Mouse (Mus musculus): ENCODE measurements around the gene C1qa. TPM values are rescaled to one million over a fixed set of nuclear protein-coding genes. Genes with fewer than 3 reads are reported as not detected.

The C1qa gene
- polyA plus RNA-seq, 1 experiment, result 140 TPM

DNA sequence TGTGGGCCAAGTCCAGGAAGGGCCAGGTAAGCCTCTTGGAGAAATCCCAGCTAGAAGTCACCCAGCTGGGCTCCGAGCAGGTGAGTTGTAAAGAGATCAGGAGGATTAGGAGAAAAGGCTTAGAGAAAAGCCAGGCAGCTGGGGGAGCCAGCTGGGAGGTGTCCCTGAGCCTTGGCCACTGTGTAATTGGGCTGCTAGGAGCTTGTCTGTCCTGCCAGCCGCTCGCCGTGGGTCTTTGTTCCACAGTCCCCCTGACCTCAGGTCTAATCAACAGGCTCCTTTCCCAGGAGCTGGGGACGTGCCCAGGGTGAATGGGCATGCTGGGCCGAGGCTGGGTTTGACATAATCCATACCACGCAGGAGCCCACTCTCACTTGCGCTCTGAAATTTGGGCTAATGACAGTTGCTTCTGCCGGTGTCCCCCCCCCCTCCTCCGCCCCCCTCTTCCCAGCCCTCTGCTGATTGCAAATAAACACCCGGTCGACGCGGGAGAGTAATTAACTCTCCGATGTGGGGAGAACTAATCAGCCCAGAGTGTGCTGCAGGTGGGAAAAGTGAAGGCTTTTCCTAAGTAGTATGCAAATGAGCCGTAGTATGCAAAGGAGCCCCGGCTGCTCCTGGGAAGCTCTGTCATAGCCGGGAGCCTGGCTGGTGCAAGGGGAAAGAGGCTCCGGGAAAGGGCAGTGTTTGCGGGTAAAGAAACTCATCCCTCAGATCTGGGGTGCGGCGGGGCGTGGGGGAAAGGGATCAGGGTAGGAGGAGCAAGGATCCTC lies 6.3 kb upstream of the C1qa start:
- DNase-seq (ENCODE audit: low spot score), result no peak

DNA sequence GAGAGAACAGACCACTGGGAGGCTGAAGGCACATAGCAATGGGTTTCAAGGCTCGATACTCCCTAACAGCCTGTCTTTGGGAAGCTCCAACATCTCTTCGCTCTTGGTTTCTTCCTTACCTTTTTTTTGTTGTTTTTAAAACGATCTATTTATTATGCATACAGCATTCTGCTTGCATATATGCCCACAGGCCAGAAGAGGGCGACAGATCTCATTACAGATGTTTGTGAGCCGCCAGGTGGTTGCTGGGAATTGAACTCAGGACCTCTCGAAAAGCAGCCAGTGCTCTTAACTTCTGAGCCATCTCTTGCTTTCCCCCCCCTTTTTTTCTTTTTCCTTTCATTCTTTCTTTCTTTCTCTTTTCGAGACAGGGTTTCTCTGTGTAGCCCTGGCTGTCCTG lies 551 bp upstream of the C1qa start:
- DNase-seq (ENCODE audit: low spot score), result no peak

DNA sequence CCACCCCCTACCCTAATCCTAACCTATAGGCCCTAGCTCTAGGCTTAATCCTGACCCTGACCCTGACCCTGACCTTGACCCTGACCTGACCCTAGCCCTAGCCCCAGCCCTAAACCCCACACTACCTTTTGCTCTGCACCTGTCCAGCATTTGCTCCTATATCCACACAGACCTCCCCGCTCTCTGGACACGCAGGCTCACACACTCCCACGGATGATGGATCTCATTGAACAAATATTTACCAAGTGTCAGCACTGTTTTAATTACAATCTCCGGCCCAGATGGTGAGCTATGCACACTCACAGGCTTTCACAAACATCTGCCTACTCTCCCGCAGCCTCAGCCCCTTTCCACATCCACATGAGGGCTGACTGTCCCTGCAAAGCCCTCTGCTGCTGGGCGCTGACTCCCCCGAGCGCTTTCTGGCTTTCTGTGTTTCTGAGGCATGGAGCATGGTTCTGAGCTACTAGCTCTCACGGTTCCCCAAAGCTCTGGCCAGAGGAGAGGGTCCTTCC lies 462 bp downstream of the C1qa start:
- DNase-seq (ENCODE audit: low spot score), result no peak

GRCm38 (mm10) chr4:136896461-136896860 lies 2.1 kb downstream of the C1qa start:
- DNase-seq (ENCODE audit: low spot score), result no peak

GRCm38 (mm10) chr4:136895861-136896260 lies 2.7 kb downstream of the C1qa start:
- no peak for DNase-seq (ENCODE audit: low spot score)

- no peak for DNase-seq (ENCODE audit: low spot score)
Observed at GRCm38 (mm10) chr4:136894821-136895220, 3.8 kb downstream of the C1qa start.

DNA sequence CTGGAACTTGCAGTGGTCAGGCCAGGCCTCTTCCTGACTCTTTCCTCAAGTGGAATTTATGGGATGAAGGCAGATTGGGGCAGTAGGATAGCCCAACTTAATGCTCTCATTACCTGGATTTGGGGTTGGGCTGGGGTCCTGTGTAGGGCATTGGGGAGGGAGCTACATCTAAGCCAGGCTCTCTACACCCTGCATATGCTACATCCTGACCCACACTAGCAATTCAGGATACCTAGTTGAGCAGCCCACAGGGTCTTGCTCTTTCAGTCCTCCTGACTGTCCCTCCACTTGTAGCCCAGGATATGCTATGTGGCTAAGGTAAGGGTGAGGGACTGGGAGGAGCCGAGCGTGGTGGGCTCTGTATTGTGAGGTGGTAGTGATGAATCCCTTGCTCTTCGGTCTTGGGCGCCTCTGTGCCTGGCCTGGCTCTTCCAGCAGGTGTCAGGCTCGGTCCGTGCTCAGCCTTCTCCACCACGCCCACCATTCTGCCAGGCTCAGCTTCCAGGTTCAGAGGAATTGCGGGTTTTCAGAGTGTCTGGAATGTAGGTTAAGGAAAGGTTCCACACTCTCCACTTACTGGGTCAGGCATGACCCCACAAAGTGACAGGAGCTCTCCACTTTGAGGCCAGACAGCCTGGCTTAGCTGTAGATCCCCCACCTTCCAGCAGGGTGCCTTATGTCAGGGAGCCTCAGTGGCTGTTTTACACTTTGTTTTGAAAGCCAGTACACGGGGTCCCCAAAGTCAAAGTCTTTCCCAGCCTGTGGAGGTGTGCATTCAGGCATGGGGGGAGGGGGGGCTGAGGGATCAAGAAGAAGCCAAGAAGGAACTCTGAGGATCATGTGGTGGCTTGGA lies 4.7 kb downstream of the C1qa start:
- no peak for DNase-seq (ENCODE audit: low spot score)

DNA sequence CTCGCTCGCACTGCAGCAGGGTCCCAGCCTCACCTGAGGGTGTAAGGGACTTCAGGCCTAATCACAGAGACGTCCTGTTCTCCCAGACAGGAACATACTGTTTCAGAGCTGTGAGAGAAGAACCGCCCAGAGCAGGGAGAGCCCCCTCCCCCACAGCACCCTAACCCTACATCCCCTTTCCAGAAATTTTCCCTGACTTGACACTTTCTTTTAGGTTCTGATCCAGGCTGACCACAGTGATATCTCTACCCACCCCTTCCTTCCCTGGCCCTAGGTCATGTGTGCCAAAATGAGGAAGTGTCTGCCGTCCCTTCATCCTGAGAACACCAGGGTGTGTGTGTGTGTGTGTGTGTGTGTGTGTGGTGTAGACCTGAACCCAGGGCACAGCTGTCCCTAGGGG lies 5.8 kb downstream of the C1qa start, which contains the start of gene C1qc:
TSS of gene C1qc (minus strand) at position 255 of the 400 bp plus-strand sequence.
- DNase-seq (ENCODE audit: low spot score), result no peak

- no peak for DNase-seq (ENCODE audit: low spot score)
Observed at GRCm38 (mm10) chr4:136892371-136892770, 6.2 kb downstream of the C1qa start.

DNA sequence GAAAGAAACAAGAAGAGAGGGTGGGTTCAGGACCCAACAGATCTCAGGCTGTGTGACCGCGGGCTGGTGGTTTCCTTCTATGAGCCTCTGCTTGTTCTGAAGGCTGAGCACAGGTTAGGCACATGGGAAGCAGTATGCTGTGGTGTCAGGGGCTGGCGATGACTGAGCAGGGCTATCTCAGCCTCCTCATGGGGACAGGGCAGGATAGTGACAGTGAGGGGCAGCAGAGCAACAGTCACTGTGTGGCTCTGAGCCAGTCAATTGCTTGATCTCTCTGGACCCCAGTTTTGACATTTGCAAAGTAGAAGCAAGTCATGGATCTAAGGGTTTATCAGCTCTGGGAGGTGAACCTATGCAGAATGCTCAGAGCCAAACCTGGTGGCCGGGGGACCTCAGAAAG lies 7.5 kb downstream of the C1qa start:
- DNase-seq (ENCODE audit: low spot score), result no peak

- no peak for DNase-seq (ENCODE audit: low spot score)
Observed at GRCm38 (mm10) chr4:136889981-136890380, 8.6 kb downstream of the C1qa start.

DNA sequence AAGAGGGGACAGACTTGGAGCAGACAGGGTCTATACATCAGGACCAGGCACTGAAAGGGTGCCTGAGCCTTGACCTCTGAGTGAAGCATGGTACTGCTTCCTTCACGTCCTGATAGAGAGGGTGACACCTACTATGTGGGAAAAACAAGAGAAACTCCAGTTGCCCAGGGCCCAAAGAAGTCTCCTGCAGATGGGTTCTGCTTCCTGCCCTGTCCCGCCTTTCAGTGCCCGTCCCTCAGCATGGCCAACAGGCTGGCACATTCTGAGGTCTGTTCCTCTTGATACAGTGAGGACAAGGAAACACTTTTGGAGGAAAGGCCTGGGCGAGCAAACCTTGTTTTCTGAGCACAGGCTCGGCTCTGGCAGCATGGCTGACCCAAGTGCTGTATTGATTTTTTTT lies 10.9 kb downstream of the C1qa start:
- DNase-seq (ENCODE audit: low spot score), result no peak

GRCm38 (mm10) chr4:136886101-136886500 lies 12.5 kb downstream of the C1qa start, which contains the start of gene C1qb:
C1qb (minus strand) TSS chr4:136886187.
- DNase-seq (ENCODE audit: low spot score), result no peak

- DNase-seq (ENCODE audit: low spot score), result no peak
Observed at GRCm38 (mm10) chr4:136878601-136879000, 20.0 kb downstream of the C1qa start.

- DNase-seq (ENCODE audit: low spot score), result no peak
Observed at GRCm38 (mm10) chr4:136878171-136878570, 20.4 kb downstream of the C1qa start.

DNA sequence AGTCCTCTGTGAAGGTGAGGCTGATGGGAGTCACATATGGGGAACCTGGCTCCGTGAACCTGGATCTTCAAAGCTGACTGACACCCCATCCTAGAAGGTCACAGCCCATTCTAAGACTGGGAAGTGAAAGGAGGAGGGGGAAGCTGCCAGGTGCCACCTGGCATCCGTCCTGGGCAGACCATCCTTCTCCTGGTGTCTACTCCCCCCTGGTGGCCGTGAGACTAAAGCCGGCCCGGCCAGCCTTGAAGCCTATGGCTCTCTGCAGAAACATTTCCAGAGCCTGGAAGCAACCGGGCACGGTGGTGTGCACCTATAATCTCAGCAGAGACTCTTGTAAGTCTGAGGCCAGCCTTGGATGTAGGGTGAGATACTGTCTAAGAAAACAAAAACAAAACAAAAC lies 21.6 kb downstream of the C1qa start:
- peak; percentile 33 for DNase-seq (ENCODE audit: low spot score)

GRCm38 (mm10) chr4:136875012-136875411 lies 23.6 kb downstream of the C1qa start:
- DNase-seq (ENCODE audit: low spot score), result no peak

GRCm38 (mm10) chr4:136868371-136868770 lies 30.2 kb downstream of the C1qa start:
- no peak for DNase-seq (ENCODE audit: low spot score)

DNA sequence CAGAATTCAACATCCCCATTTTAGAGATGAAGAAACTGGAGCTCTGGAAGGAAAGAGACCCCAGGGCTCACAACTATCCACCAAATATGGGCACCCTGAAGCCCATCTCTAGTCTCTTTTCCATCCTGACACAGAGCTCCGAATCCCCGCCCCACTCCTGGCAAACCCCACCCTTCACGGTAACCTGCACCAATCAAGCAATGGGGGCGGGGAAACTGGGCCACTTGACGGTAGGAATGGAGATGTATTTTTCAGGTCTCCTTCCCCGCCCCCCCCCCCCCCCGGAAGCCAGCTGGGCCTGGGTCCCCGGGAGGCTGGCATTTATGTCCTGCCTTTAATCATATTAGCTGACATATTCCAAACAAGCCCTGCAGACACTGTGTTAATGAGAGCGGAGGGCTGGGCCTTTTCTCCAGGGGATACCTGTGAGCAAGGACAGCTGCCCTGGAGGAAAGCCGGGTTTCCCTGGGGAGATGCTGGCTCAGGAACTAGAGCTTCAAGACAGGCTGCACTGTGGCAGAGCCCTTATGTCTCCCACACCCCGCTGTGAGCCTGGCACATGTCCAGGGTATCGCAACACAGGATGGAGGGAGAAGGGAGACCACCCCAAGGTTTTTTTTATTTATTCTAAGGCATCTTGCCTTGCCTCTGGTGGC lies 30.8 kb downstream of the C1qa start:
- DNase-seq (ENCODE audit: low spot score), result no peak

- DNase-seq (ENCODE audit: low spot score), result no peak
Observed at GRCm38 (mm10) chr4:136865531-136865930, 33.1 kb downstream of the C1qa start.

DNA sequence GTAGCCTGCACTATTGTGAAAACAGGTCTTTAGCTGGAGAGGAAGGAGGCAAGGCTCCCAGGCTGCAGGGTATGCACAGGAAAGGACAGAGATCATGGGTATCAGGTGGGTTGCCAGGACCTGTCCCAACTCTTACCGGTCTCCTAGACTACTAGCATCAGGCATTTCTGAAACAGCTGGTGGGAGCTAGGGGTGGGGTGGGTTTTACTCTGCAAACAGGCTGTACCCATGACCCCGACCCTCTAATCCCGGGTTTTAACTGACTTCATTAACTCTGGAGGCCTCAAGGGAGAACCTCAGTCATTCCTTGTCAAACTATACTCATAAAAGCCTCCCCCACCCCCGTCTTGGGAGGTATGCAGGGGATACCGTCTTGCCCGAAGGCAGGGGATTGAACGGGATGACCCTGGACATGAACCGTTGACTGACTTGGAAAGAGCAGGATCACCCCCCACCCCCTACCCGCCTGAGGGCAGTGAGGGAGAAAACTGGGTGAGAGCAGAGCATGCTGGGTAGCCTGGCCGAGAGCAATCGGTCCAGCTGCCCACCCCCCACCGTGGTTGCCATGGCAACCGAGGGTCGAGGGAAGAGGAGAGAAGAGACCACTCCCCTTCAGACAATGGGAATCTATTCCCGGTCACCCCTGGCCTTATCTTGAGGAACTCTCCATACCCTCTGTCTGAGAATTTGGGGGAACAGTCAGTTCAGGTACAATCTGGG lies 33.7 kb downstream of the C1qa start:
- no peak for DNase-seq (ENCODE audit: low spot score)

All from urinary bladder, adult 2 months (tissue).